Mouse (Mus musculus) testis, adult 2 months (tissue): Measurements from ENCODE around the gene Deaf1. TPM values are rescaled to one million over a fixed set of nuclear protein-coding genes. Genes with fewer than 3 reads are reported as not detected.
"Not testable (repeated sequence)": the region's sequence is repeated elsewhere in the genome, so short reads cannot be mapped to it uniquely, and the experiment has no call there.

Experiments used
- H3K27ac ChIP-seq: fragments of 200-500 bp; 2 replicates; pipeline ENCODE4 v1.5.1; 2012; ENCODE audit warnings: low read depth, low read length; ENCODE audit not compliant: control insufficient read depth, insufficient read depth
- H3K27me3 ChIP-seq: fragments of 200-500 bp; 2 replicates; pipeline ENCODE4 v1.6.1; 2012; ENCODE audit warnings: mild to moderate bottlenecking, low read length, moderate library complexity; ENCODE audit not compliant: control insufficient read depth, insufficient read depth
- H3K36me3 ChIP-seq: fragments of 200-500 bp; 2 replicates; pipeline ENCODE4 v1.6.1; 2012; ENCODE audit warnings: mild to moderate bottlenecking, low read length; ENCODE audit not compliant: control insufficient read depth, insufficient read depth
- H3K4me1 ChIP-seq: fragments of 200-500 bp; 2 replicates; pipeline ENCODE4 v1.6.1; 2012; ENCODE audit warnings: low read length; ENCODE audit not compliant: control insufficient read depth, insufficient read depth
- H3K4me3 ChIP-seq: fragments of 200-500 bp; 2 replicates; pipeline ENCODE4 v1.5.1; 2012; ENCODE audit warnings: low read depth, mild to moderate bottlenecking, low read length, moderate library complexity, mixed read lengths; ENCODE audit not compliant: control insufficient read depth
- CTCF ChIP-seq: fragments of 200-500 bp; IDR thresholded peaks from 2 replicates; pipeline ENCODE4 v1.5.1; 2012; ENCODE audit warnings: low read depth, mild to moderate bottlenecking, inconsistent platforms, low read length, moderate library complexity; ENCODE audit not compliant: control insufficient read depth, insufficient read depth, insufficient replicate concordance
- POLR2A ChIP-seq: fragments of 200-500 bp; IDR thresholded peaks from 2 replicates; pipeline ENCODE4 v1.6.1; 2012; ENCODE audit warnings: low read depth, mild to moderate bottlenecking, inconsistent platforms, low read length, moderate library complexity; ENCODE audit not compliant: control insufficient read depth
- polyA plus RNA-seq: library from polyadenylated mRNA; depleted of rRNA; stranded (reverse); fragments of >200 nt; gene quantifications from 2 replicates; pipeline ENCODE4 v1.2.3, GENCODE M21; 2012

Gene Deaf1
- polyA plus RNA-seq, 1 experiment, result 9.1 TPM

DNA sequence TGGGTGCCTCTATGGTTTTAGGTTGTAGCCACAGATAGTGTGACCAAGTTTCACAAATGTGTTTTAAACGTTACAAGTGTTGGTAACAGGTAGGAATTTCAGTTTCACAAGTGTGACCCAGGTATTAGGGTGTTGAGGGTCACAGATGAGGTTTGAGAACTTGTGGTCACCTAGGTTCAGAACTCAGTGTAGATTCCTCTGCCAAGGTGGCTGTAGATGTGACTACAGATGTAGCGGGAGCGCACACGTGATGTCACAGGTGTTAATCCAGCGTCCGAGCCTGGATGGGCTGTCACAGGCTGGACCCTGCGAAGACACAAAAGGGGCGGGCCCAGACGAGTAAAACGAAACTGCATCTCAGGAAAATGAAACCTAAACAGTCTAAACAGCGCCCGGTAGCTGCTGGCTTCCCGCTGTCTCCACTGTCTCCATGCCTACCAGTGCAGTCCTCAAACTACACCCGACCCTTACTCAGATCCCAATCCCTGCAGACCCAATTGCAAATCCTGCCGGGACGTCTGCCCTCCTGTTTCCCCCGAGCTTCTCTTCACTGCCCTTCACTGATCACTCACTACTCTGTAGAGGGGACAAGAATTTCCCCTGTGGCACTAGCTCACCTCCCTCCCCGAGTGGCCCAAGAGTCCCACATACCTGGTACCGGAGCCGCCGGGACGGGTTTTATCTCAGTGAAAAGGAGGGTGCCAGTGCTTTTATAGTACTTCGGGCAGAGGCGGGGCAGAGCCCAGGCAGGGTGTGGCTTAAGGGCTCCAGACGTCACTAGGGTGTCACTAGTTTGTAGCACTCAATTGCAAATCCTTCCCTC, 61.5 kb downstream of the Deaf1 start, which contains the start of gene Irf7:
Gene Irf7 (minus strand): TSS at position 743 of the 823 bp plus-strand sequence.
- peak within 1 kb of the TSS; percentile 58 for H3K4me3 ChIP-seq
- no peak within 1 kb of the TSS for H3K27ac ChIP-seq
- H3K36me3 ChIP-seq, result peaks cover 3% of the 10 kb centered on the region
- H3K4me1 ChIP-seq, result peaks cover 15% of the 10 kb centered on the region
- TF ChIP-seq CTCF, result no peak
- TF ChIP-seq POLR2A, result peak; percentile 56; the same call in 1 of the 2 replicates
- H3K27me3 ChIP-seq, result no peaks in the 10 kb centered on the region

DNA sequence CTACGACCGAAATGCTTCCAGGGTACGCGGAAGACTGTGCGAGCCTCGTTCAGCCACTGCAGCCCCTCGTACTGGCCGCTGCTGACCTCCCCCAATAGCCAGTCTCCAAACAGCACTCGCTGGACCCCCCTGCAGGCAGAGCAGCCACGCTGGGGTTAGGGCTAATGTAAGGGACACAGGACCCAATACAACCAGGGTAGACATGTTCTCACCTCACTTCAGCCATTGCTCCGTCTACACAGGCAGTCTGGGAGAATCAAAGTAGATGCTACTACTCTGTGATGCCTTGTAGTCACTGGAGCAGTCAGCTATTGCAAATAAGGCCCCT, 62.1 kb downstream of the Deaf1 start:
- Histone ChIP-seq H3K36me3 (peaks cover 3% of the 10 kb centered on the region), H3K4me1 (peaks cover 15% of the 10 kb centered on the region), H3K27ac (no peak overlapping the region), H3K27me3 (no peaks in the 10 kb centered on the region), H3K4me3 (no peak overlapping the region)
- TF ChIP-seq CTCF, result no peak
- TF ChIP-seq POLR2A, result no peak

DNA sequence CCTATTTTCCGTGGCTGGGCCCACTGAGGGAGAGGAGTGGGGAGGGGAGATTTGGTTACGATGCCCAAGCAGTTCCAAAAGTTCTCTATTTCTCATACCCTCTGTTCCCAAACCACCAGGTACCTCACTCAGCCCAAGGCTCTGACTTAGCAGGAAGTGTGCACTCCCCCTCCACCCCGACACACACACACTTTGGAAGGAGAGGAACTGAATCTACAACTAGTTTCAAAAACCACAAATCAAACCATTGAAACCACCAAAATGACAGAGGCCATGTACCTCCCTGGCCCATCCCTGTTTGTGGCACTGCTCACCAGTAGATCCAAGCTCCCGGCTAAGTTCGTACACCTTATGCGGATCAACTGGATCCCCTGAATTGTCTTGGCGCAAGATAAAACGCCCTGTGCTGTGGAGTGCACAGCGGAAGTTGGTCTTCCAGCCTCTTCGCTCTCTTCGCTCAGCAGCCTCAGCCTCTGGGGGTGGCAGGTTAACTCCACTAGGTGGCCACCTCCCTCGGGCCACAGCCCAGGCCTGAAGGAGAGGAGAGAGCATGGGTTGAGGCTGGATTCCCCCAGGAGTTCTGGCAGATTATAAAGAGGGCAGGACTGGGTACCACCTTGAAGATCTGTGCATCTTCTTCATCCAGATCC, 62.6 kb downstream of the Deaf1 start:
- TF ChIP-seq CTCF, result peak; percentile 36; the same call in 1 of the 2 replicates
- no peak for TF ChIP-seq POLR2A
- peaks cover 15% of the 10 kb centered on the region for H3K4me1 ChIP-seq
- H3K27me3 ChIP-seq, result no peaks in the 10 kb centered on the region
- no peak overlapping the region for H3K4me3 ChIP-seq
- H3K27ac ChIP-seq, result no peak overlapping the region
- peaks cover 3% of the 10 kb centered on the region for H3K36me3 ChIP-seq

DNA sequence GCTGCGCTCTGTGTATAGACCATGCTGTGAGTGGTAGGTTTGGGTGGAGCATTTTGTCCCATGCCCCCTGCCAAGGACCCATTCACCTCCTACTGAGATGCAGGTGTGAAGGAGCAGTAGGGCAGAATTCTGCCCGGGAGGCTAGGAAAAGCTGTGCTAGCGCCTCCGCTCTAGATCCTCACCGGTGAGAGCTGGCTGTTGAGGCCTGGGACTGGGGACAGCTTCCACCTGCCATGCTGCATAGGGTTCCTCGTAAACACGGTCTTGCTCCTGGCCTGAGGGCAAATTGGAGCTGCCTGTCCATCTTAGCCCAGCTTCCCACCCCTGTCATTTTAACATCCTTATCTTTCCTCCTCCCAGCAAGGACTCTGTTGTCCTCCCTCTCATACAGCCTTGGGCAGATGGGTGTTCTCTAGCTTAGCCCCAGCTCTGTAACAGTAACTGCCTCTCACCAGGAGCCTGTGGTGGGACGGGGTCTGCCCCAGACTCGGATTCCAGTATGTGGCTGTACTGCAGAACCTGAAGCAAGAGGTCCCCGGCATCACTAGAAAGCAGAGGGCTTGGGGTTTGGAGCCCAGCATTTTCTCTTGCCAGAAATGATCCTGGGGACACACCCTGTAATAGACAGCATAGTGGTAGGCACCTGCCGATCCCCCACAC, 63.3 kb downstream of the Deaf1 start:
- TF ChIP-seq POLR2A (no peak), CTCF (no peak)
- Histone ChIP-seq H3K27ac (no peak overlapping the region), H3K36me3 (peaks cover 4% of the 10 kb centered on the region), H3K4me1 (peaks cover 7% of the 10 kb centered on the region), H3K27me3 (no peaks in the 10 kb centered on the region), H3K4me3 (no peak overlapping the region)

DNA sequence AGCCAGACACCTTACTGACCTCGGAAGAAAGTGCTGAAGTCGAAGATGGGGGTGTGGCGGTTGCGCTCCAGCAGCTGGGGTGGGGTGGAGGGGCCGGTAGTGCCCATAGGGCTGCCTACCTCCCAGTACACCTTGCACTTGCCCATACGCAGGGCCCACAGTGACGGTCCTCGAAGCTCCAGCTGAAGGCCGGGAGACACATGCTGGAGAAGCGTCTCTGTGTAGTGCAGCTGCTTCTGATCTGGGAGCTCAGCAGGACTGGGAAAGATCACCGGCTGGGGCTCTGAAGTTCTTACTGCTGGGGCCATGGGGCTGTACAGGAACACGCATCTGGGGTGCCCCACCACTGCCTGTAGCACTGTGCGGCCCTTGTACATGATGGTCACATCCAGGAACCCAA, 63.9 kb downstream of the Deaf1 start:
- Histone ChIP-seq H3K27me3 (no peaks in the 10 kb centered on the region), H3K36me3 (peaks cover 4% of the 10 kb centered on the region), H3K4me1 (peaks cover 2% of the 10 kb centered on the region), H3K4me3 (no peak overlapping the region), H3K27ac (no peak overlapping the region)
- TF ChIP-seq CTCF (no peak), POLR2A (no peak)

DNA sequence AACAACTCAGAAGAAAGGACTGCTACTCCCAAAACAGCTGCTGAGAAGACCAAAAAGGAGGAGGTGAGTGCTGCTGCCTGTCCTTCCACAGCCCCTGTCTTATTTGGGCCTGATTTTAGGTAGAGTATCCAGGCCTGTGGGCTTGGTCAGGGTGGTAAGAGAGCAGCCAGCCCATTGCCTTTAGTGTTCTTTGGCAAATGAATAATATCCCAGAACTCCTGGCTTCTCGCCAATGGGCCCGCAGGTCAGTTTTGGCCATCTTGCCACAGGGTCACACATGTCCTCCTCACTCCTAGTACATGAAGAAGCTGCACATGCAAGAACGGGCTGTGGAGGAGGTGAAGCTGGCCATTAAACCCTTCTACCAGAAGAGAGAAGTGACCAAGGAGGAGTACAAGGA, 66.0 kb downstream of the Deaf1 start:
- Histone ChIP-seq H3K27me3 (no peaks in the 10 kb centered on the region), H3K4me1 (no peaks in the 10 kb centered on the region; the same call in 1 of the 2 replicates), H3K27ac (no peak overlapping the region), H3K36me3 (peaks cover 10% of the 10 kb centered on the region), H3K4me3 (no peak overlapping the region)
- TF ChIP-seq POLR2A, result no peak; the same call in 1 of the 2 replicates
- no peak for TF ChIP-seq CTCF

DNA sequence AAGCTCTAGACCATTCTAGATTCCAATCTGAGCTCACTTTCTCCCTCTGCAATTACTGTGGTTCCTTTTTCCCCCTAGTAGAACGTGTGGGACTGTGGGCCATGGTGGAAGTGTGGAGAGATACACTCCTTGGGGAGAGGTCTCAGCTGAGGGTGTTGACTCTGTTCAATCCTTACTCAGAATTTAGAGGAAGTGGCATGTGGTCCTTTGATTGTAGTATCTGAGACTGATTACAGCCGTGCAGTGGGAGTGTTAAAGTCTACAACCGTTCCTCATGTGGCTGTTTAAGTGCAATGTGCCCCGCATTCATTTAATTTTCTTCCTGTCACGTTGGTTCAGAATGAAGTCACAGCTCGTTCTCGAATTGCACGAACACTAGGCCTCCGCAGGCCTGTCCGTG, 71.3 kb downstream of the Deaf1 start:
- Histone ChIP-seq H3K4me3 (no peak overlapping the region), H3K36me3 (peaks cover 12% of the 10 kb centered on the region), H3K27ac (no peak overlapping the region), H3K4me1 (no peaks in the 10 kb centered on the region), H3K27me3 (no peaks in the 10 kb centered on the region)
- TF ChIP-seq POLR2A, result no peak
- no peak for TF ChIP-seq CTCF

DNA sequence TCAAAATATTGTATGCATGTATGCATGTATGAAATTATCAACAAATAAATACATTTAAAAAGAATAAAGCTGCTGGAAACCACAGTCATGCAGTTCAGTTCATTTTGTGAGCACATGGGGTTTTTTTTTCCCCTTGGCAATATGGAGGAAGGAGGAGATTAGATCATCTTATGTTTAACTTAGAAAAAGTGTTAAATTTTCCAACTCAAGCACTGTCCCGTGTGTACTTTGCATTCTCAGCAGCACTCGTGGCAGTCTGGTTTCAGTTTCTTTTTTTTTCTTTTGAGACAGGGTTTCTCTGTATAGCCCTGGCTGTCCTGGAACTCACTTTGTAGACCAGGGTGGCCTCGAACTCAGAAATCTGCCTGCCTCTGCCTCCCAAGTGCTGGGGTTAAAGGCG, 77.0 kb downstream of the Deaf1 start:
- H3K4me3 ChIP-seq, H3K27ac ChIP-seq, H3K36me3 ChIP-seq, H3K27me3 ChIP-seq, H3K4me1 ChIP-seq: not testable (repeated sequence)
